Mouse (Mus musculus): ENCODE data around the gene Emc6.

Gene Emc6

GRCm38 (mm10) chr11:73126495-73126894, 50.3 kb downstream of the Emc6 start:
- no peak for DNase-seq (ENCODE audit: extremely low spot score)
